Mouse (Mus musculus) hindbrain, embryonic 15.5 days (tissue): ENCODE results near the gene Rcan2. TPM values are rescaled to one million over a fixed set of nuclear protein-coding genes. Genes with fewer than 3 reads are reported as not detected.

Experiments
- ATAC-seq: fragments of 200-750 bp; cut with Nextera tagmentation; 2 replicates; pipeline ENCODE4 v1.8.0; 2017; ENCODE audit warnings: low read depth, moderate number of reproducible peaks, moderate TSS enrichment; ENCODE audit not compliant: low FRiP score
- H3K27ac ChIP-seq: fragments of 300-500 bp; sonication (generic); replicated peaks from 2 replicates; pipeline ENCODE4 v1.5.1; 2015; ENCODE audit warnings: mild to moderate bottlenecking, inconsistent platforms
- H3K27me3 ChIP-seq: fragments of 300-500 bp; sonication (generic); 2 replicates; pipeline ENCODE4 v1.6.1; 2015; ENCODE audit warnings: control low read depth, inconsistent platforms
- H3K36me3 ChIP-seq: fragments of 300-500 bp; sonication (generic); 2 replicates; pipeline ENCODE4 v1.6.1; 2015; ENCODE audit warnings: control low read depth, inconsistent platforms
- H3K4me1 ChIP-seq: fragments of 300-500 bp; sonication (generic); replicated peaks from 2 replicates; pipeline ENCODE4 v1.6.1; 2015; ENCODE audit warnings: control low read depth, inconsistent platforms
- H3K4me2 ChIP-seq: fragments of 300-500 bp; sonication (generic); 2 replicates; pipeline ENCODE4 v1.6.1; 2015; ENCODE audit warnings: moderate library complexity, mild to moderate bottlenecking, inconsistent platforms
- H3K4me3 ChIP-seq: fragments of 300-500 bp; sonication (generic); 2 replicates; pipeline ENCODE4 v1.5.1; 2015; ENCODE audit warnings: mild to moderate bottlenecking, inconsistent platforms
- H3K9ac ChIP-seq: fragments of 300-500 bp; sonication (generic); 2 replicates; pipeline ENCODE4 v1.6.1; 2015; ENCODE audit warnings: inconsistent platforms
- H3K9me3 ChIP-seq: fragments of 300-500 bp; sonication (generic); 2 replicates; pipeline ENCODE4 v1.6.1; 2016; ENCODE audit warnings: control low read depth, inconsistent platforms
- WGBS: fragments of 180-500 bp; shearing (Covaris S2); methylation state at CpG from one replicate; pipeline ENCODE4 v1.1.7; 2015; 5-methylcytosine and 5-hydroxymethylcytosine counted together
- polyA plus RNA-seq: library from polyadenylated mRNA; unstranded; fragments of >200 nt; fragmentation: Nextera tagmentation; extraction: Ambion mirVana; gene quantifications from 2 replicates; pipeline ENCODE4 v1.2.1, GENCODE M21; 2015

The Rcan2 gene
- polyA plus RNA-seq, 1 experiment from 2014 or later, result 132 TPM

DNA sequence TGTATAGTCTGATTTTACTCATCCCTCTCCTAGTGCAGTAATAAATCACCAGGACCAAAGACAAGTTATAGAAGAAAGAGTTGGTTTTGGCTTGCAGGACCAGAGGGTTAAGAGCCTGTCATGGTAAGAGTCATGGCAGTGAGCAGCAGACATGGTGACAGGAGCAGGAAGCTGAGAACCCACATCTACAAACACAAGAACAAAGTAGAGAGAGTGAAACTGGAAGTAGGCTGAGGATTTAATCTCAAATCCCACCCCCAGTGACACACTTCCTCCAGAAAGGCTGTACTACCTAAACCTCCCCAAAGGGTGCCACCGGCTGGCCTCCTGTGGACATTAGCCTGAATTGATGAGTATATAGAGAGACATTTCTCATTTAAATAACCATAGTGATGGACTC is 259.6 kb downstream of the Rcan2 start:
- H3K4me2 ChIP-seq, result no peak overlapping the region
- no peaks in the 10 kb centered on the region for H3K9me3 ChIP-seq
- H3K4me1 ChIP-seq, result no peaks in the 10 kb centered on the region
- H3K27ac ChIP-seq, result no peak overlapping the region
- H3K9ac ChIP-seq, result no peak overlapping the region
- H3K4me3 ChIP-seq, result no peak overlapping the region
- 88% methylated on average over 1 of the region's 1 CpGs for WGBS
- H3K36me3 ChIP-seq, result no peaks in the 10 kb centered on the region
- no peaks in the 10 kb centered on the region for H3K27me3 ChIP-seq
- no peak for ATAC-seq

GRCm38 (mm10) chr17:44061289-44061890 is 260.2 kb downstream of the Rcan2 start:
- Histone ChIP-seq H3K4me1 (no peaks in the 10 kb centered on the region), H3K27ac (no peak overlapping the region), H3K27me3 (no peaks in the 10 kb centered on the region), H3K36me3 (no peaks in the 10 kb centered on the region), H3K4me3 (no peak overlapping the region), H3K9ac (no peak overlapping the region), H3K4me2 (no peak overlapping the region), H3K9me3 (no peaks in the 10 kb centered on the region)
- WGBS, result 81% methylated on average over 5 of the region's 5 CpGs
- ATAC-seq, result no peak

GRCm38 (mm10) chr17:44068876-44069275 is 267.7 kb downstream of the Rcan2 start:
- H3K36me3 ChIP-seq, result no peaks in the 10 kb centered on the region
- H3K9me3 ChIP-seq, result no peaks in the 10 kb centered on the region
- H3K27ac ChIP-seq, result no peak overlapping the region
- ATAC-seq, result no peak
- 82% methylated on average over 6 of the region's 6 CpGs for WGBS
- no peak overlapping the region for H3K4me3 ChIP-seq
- H3K4me2 ChIP-seq, result no peak overlapping the region
- no peaks in the 10 kb centered on the region for H3K27me3 ChIP-seq
- H3K9ac ChIP-seq, result no peak overlapping the region
- H3K4me1 ChIP-seq, result no peaks in the 10 kb centered on the region

DNA sequence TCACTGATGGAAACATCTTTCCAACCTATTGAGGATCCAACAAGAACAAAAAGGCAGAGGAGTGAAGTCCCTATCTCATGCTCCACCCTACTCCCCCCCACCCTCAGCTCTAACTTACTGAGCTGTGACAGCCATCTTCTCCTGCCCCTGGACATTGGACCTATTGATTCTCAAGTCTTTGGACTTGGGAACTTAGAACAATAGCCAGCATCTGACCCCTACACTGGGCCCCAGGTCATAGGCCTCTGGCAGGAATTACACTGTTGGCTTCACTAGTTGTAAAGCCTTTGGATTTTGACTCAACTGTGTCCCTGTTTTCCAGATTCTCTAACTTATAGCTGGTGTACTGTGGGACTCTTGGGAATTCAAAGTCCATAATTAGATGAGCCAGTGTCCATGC is 270.5 kb downstream of the Rcan2 start:
- H3K9me3 ChIP-seq, result no peaks in the 10 kb centered on the region
- no peaks in the 10 kb centered on the region for H3K27me3 ChIP-seq
- H3K4me3 ChIP-seq, result no peak overlapping the region
- no peak overlapping the region for H3K4me2 ChIP-seq
- ATAC-seq, result no peak
- H3K9ac ChIP-seq, result no peak overlapping the region
- H3K27ac ChIP-seq, result no peak overlapping the region
- no peaks in the 10 kb centered on the region for H3K36me3 ChIP-seq
- H3K4me1 ChIP-seq, result no peaks in the 10 kb centered on the region

GRCm38 (mm10) chr17:44075601-44076000 is 274.4 kb downstream of the Rcan2 start:
- H3K36me3 ChIP-seq, result peaks cover under 1% of the 10 kb centered on the region; the same call in 1 of the 2 replicates

DNA sequence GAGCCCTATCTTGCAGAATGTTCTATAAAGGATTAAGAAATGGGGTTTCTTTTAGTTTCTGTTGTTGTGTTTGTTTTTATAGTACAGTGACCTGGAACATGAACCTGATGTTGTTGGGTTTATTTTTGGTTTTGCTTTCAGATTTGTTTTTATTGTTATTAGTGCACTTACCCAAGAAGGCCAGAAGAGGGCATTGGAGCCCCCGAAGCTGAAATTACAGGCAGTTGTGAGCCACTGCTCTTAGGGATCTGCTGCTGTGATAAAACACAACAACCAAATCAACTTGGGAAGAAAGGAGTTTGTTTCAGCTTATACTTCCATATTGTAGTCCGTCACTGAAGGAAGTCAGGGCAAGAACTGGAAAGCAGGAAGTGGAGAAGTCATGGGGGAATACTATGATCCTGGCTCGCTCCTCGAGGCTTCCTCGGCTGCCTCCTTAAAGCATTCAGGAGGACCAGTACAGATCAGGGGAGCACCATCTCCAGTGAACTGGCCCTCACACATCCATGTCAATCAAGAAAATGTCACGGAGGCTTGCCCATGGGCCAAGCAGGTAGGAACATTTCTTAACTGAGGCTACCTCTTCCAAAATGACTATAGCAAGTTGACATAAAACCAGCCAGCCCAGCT is 275.0 kb downstream of the Rcan2 start:
- 59% methylated on average over 6 of the region's 6 CpGs for WGBS
- peaks cover 6% of the 10 kb centered on the region for H3K36me3 ChIP-seq
- no peak overlapping the region for H3K27ac ChIP-seq
- H3K9me3 ChIP-seq, result no peaks in the 10 kb centered on the region
- H3K4me1 ChIP-seq, result peaks cover 13% of the 10 kb centered on the region
- H3K9ac ChIP-seq, result no peak overlapping the region
- no peaks in the 10 kb centered on the region for H3K27me3 ChIP-seq
- no peak overlapping the region for H3K4me2 ChIP-seq
- ATAC-seq, result no peak
- H3K4me3 ChIP-seq, result no peak overlapping the region

More at GRCm38 (mm10) chr17:44075601-44076000, 274.4 kb downstream of the Rcan2 start:
- Histone ChIP-seq H3K4me2 (no peak overlapping the region), H3K27ac (no peak overlapping the region), H3K27me3 (no peaks in the 10 kb centered on the region), H3K4me1 (peaks cover 13% of the 10 kb centered on the region), H3K9ac (no peak overlapping the region), H3K4me3 (no peak overlapping the region), H3K9me3 (no peaks in the 10 kb centered on the region)
- ATAC-seq, result no peak
- 81% methylated on average over 3 of the region's 3 CpGs for WGBS

GRCm38 (mm10) chr17:44077146-44077842 is 276.1 kb downstream of the Rcan2 start:
- WGBS, result 85% methylated on average over 12 of the region's 12 CpGs
- H3K4me1 ChIP-seq, result peaks cover 24% of the 10 kb centered on the region
- no peak overlapping the region for H3K4me3 ChIP-seq
- ATAC-seq, result no peak
- H3K9me3 ChIP-seq, result no peaks in the 10 kb centered on the region
- peaks cover 16% of the 10 kb centered on the region for H3K36me3 ChIP-seq
- H3K27me3 ChIP-seq, result no peaks in the 10 kb centered on the region
- H3K27ac ChIP-seq, result no peak overlapping the region
- H3K9ac ChIP-seq, result no peak overlapping the region
- no peak overlapping the region for H3K4me2 ChIP-seq

DNA sequence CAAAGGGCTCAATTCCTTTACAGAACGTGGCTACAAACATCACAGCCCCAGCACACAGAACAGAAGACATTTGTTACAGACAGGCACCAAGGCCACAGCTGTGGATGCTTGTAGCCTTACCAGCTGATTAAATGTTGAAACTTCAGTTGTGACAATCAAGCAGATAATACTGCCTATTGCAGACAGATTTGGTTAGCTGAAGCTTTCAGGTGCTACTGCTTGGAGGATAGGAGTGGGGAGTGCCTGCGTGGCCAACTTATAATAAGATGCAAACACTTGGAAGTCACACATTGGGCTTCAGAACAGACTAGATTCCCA is 276.7 kb downstream of the Rcan2 start:
- no peak overlapping the region for H3K9ac ChIP-seq
- no peak overlapping the region for H3K4me2 ChIP-seq
- H3K9me3 ChIP-seq, result no peaks in the 10 kb centered on the region
- no peak for ATAC-seq
- H3K4me3 ChIP-seq, result no peak overlapping the region
- WGBS, result 72% methylated on average over 2 of the region's 2 CpGs
- no peaks in the 10 kb centered on the region for H3K27me3 ChIP-seq
- H3K27ac ChIP-seq, result no peak overlapping the region
- peaks cover 29% of the 10 kb centered on the region for H3K4me1 ChIP-seq
- peaks cover 22% of the 10 kb centered on the region for H3K36me3 ChIP-seq

DNA sequence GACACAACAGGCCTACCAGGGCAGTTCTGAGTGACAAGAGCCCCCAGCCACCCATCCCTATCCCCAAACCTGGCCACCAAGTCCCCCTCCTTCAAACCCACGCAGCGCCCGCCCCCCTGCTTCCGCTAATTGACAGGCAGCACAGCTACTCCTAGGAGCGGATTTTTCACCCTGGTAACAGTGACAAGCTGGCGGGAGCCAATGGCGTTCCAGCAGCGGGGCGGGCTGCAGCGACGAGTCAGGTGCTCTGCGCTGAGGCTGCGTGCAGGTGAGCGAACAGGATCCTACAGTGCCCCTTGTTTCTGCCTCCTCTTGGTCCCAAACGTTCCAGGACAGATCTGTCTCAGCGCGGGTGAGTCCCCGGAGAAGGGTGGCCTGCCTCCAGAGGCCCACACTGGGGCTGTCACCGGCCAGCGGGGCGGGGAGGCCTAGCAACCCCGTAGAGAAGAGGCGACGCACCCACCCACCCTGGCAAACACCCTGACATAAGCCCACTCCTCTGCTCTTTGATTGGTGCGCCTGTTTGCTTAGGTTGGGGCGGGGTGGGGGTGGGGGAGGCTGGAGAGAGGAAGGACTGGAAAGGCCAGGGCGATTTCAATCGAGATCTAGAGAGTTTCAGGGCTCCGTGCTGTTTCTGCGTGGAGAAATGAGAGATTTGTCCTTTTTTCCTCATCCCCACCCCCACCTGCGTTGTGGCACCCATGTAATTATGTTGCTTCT is 277.6 kb downstream of the Rcan2 start, which contains the start of gene Enpp5:
Gene Enpp5 (plus strand): TSS at position 183 of the 720 bp plus-strand sequence.
- H3K4me1 ChIP-seq, result peaks cover 37% of the 10 kb centered on the region
- ATAC-seq, result peak; percentile 99
- H3K36me3 ChIP-seq, result peaks cover 31% of the 10 kb centered on the region
- peak within 1 kb of the TSS; percentile 77 for H3K4me2 ChIP-seq
- peak within 1 kb of the TSS; percentile 97 for H3K27ac ChIP-seq
- H3K9me3 ChIP-seq, result no peaks in the 10 kb centered on the region
- peak within 1 kb of the TSS; percentile 89 for H3K9ac ChIP-seq
- H3K4me3 ChIP-seq, result peak within 1 kb of the TSS; percentile 79
- WGBS, result 1% methylated on average over 31 of the region's 31 CpGs
- H3K27me3 ChIP-seq, result no peaks in the 10 kb centered on the region

- H3K9me3 ChIP-seq, result no peaks in the 10 kb centered on the region
- 96% methylated on average over 4 of the region's 4 CpGs for WGBS
- H3K27ac ChIP-seq, result no peak overlapping the region
- H3K9ac ChIP-seq, result no peak overlapping the region
- H3K27me3 ChIP-seq, result no peaks in the 10 kb centered on the region
- H3K36me3 ChIP-seq, result peaks cover 66% of the 10 kb centered on the region
- no peak overlapping the region for H3K4me3 ChIP-seq
- 0 out of 2 replicates have a peak overlapping the region, but pooled peaks have one; percentile 29 for H3K4me2 ChIP-seq
- no peak for ATAC-seq
- H3K4me1 ChIP-seq, result peaks cover 37% of the 10 kb centered on the region
These were observed 282.0 kb downstream of the Rcan2 start for GRCm38 (mm10) chr17:44083156-44083555.

GRCm38 (mm10) chr17:44088226-44088625 is 287.1 kb downstream of the Rcan2 start:
- WGBS, result 94% methylated on average over 3 of the region's 3 CpGs
- Histone ChIP-seq H3K36me3 (peaks cover 54% of the 10 kb centered on the region), H3K27ac (no peak overlapping the region), H3K9ac (no peak overlapping the region), H3K4me3 (no peak overlapping the region), H3K4me1 (peaks cover 4% of the 10 kb centered on the region), H3K4me2 (no peak overlapping the region), H3K9me3 (no peaks in the 10 kb centered on the region), H3K27me3 (no peaks in the 10 kb centered on the region)
- no peak for ATAC-seq
